Mouse (Mus musculus): ENCODE measurements around the gene Sprr2a1. TPM values are rescaled to one million over a fixed set of nuclear protein-coding genes. Genes with fewer than 3 reads are reported as not detected.
"Not testable (repeated sequence)": the region's sequence is repeated elsewhere in the genome, so short reads cannot be mapped to it uniquely, and the experiment has no call there.

The Sprr2a1 gene
- polyA plus RNA-seq, 1 experiment, result not detected

DNA sequence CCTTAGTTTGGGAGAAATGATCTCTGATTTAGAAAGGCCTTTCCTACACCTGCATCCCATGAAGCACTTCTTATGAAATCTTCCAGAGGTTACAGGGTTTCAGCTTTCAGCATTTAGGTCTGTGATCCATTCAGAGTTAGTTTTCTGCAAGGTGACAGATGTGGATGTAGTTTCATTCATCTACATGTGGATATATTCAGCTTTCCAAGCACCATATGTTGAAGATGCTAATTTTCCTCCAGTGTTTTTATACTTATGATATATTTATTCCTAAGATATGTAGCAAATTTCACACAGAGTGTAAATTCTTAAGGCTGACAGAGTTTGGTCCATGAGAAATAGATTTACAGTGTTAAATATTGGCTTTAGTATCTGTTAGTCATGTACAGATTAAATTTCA lies 23.1 kb downstream of the Sprr2a1 start:
- not testable (repeated sequence) for H3K4me3 ChIP-seq (ENCODE audit: control insufficient read depth, low read depth, low read length); H3K27ac ChIP-seq (ENCODE audit: control insufficient read depth, insufficient read depth, low read depth, low read length); H3K36me3 ChIP-seq (ENCODE audit: control insufficient read depth, insufficient read depth, low read length); H3K4me1 ChIP-seq (ENCODE audit: control insufficient read depth, insufficient read depth, low read length); H3K27me3 ChIP-seq (ENCODE audit: control insufficient read depth, insufficient read depth, low read length)

GRCm38 (mm10) chr3:92239197-92239596 lies 23.6 kb downstream of the Sprr2a1 start:
- H3K4me1 ChIP-seq (ENCODE audit: control insufficient read depth, insufficient read depth, low read length); H3K4me3 ChIP-seq (ENCODE audit: control insufficient read depth, low read depth, low read length); H3K27me3 ChIP-seq (ENCODE audit: control insufficient read depth, insufficient read depth, low read length); H3K27ac ChIP-seq (ENCODE audit: control insufficient read depth, insufficient read depth, low read depth, low read length); H3K36me3 ChIP-seq (ENCODE audit: control insufficient read depth, insufficient read depth, low read length): not testable (repeated sequence)

- not testable (repeated sequence) for H3K27me3 ChIP-seq (ENCODE audit: control insufficient read depth, insufficient read depth, low read length); H3K36me3 ChIP-seq (ENCODE audit: control insufficient read depth, insufficient read depth, low read length); H3K27ac ChIP-seq (ENCODE audit: control insufficient read depth, insufficient read depth, low read depth, low read length); H3K4me1 ChIP-seq (ENCODE audit: control insufficient read depth, insufficient read depth, low read length); H3K4me3 ChIP-seq (ENCODE audit: control insufficient read depth, low read depth, low read length)
These were observed 29.2 kb downstream of the Sprr2a1 start for GRCm38 (mm10) chr3:92244833-92245232.

GRCm38 (mm10) chr3:92246245-92246644 lies 30.6 kb downstream of the Sprr2a1 start:
- not testable (repeated sequence) for H3K27me3 ChIP-seq (ENCODE audit: control insufficient read depth, insufficient read depth, low read length); H3K27ac ChIP-seq (ENCODE audit: control insufficient read depth, insufficient read depth, low read depth, low read length); H3K4me3 ChIP-seq (ENCODE audit: control insufficient read depth, low read depth, low read length); H3K36me3 ChIP-seq (ENCODE audit: control insufficient read depth, insufficient read depth, low read length); H3K4me1 ChIP-seq (ENCODE audit: control insufficient read depth, insufficient read depth, low read length)

DNA sequence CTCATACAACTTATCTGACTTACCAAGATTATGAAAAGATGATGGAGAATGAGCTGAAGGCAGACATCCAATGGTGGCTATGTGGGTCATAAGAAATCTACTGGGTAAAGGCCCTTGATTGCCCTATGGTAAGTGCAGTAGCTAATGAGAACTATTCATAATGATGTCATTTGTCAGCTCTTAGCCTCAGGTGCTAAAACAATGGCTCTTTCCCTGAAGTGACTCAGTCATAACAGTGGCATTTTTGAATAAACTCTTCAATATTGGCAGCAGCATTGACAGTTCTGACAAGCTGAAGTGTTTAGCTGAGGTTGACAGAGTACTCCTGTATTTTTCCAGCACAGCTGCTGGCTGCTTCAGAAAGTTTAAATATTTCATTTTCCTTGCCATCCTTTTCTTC lies 32.9 kb downstream of the Sprr2a1 start:
- not testable (repeated sequence) for H3K27me3 ChIP-seq (ENCODE audit: control insufficient read depth, insufficient read depth, low read length); H3K36me3 ChIP-seq (ENCODE audit: control insufficient read depth, insufficient read depth, low read length); H3K4me1 ChIP-seq (ENCODE audit: control insufficient read depth, insufficient read depth, low read length); H3K27ac ChIP-seq (ENCODE audit: control insufficient read depth, insufficient read depth, low read depth, low read length); H3K4me3 ChIP-seq (ENCODE audit: control insufficient read depth, low read depth, low read length)

DNA sequence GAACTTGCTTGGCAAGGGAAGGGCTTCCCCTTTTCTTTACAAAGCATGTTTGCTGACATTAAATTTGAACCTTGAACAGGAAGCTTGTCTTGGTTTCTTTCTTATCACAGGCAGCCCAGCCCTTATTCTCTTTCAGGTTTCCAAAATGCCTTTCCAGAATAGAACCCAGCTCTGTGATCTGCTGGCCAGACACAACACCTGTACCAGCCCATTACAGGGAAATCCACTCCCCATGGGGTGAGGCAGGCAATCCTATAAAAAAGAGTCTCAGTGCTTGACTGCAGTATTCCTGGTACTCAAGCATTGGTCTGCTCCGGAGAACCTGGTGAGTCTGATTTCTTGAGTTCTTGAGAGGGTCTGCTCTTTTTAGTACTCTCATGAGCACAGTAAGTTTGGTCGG lies 34.9 kb downstream of the Sprr2a1 start:
- not testable (repeated sequence) for H3K27ac ChIP-seq (ENCODE audit: control insufficient read depth, insufficient read depth, low read depth, low read length); H3K4me1 ChIP-seq (ENCODE audit: control insufficient read depth, insufficient read depth, low read length); H3K4me3 ChIP-seq (ENCODE audit: control insufficient read depth, low read depth, low read length)

DNA sequence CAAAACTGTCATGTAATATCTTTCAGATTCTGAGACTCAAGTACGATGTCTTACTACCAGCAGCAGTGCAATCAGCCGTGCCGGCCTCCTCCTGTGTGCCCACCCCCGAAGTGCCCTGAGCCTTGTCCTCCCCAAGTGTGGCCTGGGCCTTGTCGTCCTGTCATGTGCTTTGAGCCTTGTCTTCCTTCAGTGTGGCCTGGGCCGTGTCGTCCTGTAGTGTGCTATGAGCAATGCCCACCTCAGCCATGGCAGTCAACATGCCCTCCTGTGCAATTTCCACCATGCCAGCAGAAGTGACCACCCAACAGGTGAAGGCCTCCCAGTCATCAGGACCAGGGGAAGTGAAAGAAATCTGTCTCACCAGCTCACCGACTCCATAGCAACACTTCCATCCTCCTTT lies 38.3 kb downstream of the Sprr2a1 start:
- not testable (repeated sequence) for H3K27me3 ChIP-seq (ENCODE audit: control insufficient read depth, insufficient read depth, low read length); H3K4me3 ChIP-seq (ENCODE audit: control insufficient read depth, low read depth, low read length); H3K27ac ChIP-seq (ENCODE audit: control insufficient read depth, insufficient read depth, low read depth, low read length); H3K36me3 ChIP-seq (ENCODE audit: control insufficient read depth, insufficient read depth, low read length); H3K4me1 ChIP-seq (ENCODE audit: control insufficient read depth, insufficient read depth, low read length)

More for the DNA sequence above, 34.9 kb downstream of the Sprr2a1 start:
- not testable (repeated sequence) for H3K27me3 ChIP-seq (ENCODE audit: control insufficient read depth, insufficient read depth, low read length); H3K36me3 ChIP-seq (ENCODE audit: control insufficient read depth, insufficient read depth, low read length)

GRCm38 (mm10) chr3:92258526-92258925 lies 42.9 kb downstream of the Sprr2a1 start:
- H3K4me1 ChIP-seq (ENCODE audit: control insufficient read depth, insufficient read depth, low read length); H3K27ac ChIP-seq (ENCODE audit: control insufficient read depth, insufficient read depth, low read depth, low read length); H3K36me3 ChIP-seq (ENCODE audit: control insufficient read depth, insufficient read depth, low read length); H3K4me3 ChIP-seq (ENCODE audit: control insufficient read depth, low read depth, low read length); H3K27me3 ChIP-seq (ENCODE audit: control insufficient read depth, insufficient read depth, low read length): not testable (repeated sequence)

DNA sequence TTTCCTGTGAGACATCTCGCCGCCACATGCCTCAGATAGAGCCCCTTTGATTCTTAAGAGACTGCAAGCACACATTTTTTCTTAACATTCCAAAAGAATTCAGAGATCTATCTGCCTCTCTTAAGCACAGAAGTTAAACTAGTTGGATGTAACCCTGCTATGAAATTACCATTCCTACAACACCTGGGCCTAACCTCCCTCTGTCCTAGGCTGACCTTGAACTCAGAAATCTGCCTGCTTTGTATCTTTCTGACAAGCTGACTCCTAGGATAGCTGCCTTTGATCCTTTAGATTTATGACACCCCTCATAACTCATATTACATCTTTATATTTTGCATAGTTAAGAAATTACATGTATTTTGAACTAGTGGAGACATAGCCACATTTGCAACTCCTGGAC lies 47.9 kb downstream of the Sprr2a1 start:
- H3K27me3 ChIP-seq (ENCODE audit: control insufficient read depth, insufficient read depth, low read length); H3K4me1 ChIP-seq (ENCODE audit: control insufficient read depth, insufficient read depth, low read length); H3K36me3 ChIP-seq (ENCODE audit: control insufficient read depth, insufficient read depth, low read length); H3K4me3 ChIP-seq (ENCODE audit: control insufficient read depth, low read depth, low read length); H3K27ac ChIP-seq (ENCODE audit: control insufficient read depth, insufficient read depth, low read depth, low read length): not testable (repeated sequence)

Other genes starting within 250 kb of the Sprr2a1 start
- gene Pglyrp3, start 201.2 kb upstream of the Sprr2a1 start, polyA plus RNA-seq (2012; rRNA removed), result 0.37 and 0.58 TPM in 2 replicates
- 0.08 TPM in 1 of 2 replicates, not detected in the other for gene Lor, start 132.7 kb upstream of the Sprr2a1 start, polyA plus RNA-seq (2012; rRNA removed)
- 1.5 and 2.0 TPM in 2 replicates for gene Prr9, start 91.9 kb upstream of the Sprr2a1 start, polyA plus RNA-seq (2012; rRNA removed)
- gene Lelp1, start 73.1 kb upstream of the Sprr2a1 start, polyA plus RNA-seq (2012; rRNA removed), result 875 and 1,017 TPM in 2 replicates
- 8.6 and 11.1 TPM in 2 replicates for gene Sprr2a2, start 121 bp downstream of the Sprr2a1 start, polyA plus RNA-seq (2012; rRNA removed)
- gene Sprr2a3, start 69.6 kb downstream of the Sprr2a1 start, polyA plus RNA-seq (2012; rRNA removed), result 0.19 and 0.33 TPM in 2 replicates
- gene Sprr2b, start 100.8 kb downstream of the Sprr2a1 start, polyA plus RNA-seq (2012; rRNA removed), result not detected in 2 replicates
- not detected in 2 replicates for gene Sprr2d, start 123.3 kb downstream of the Sprr2a1 start, polyA plus RNA-seq (2012; rRNA removed)
- gene Sprr2e, start 136.3 kb downstream of the Sprr2a1 start, polyA plus RNA-seq (2012; rRNA removed), result not detected in 2 replicates
- gene Sprr2f, start 149.4 kb downstream of the Sprr2a1 start, polyA plus RNA-seq (2012; rRNA removed), result not detected in 2 replicates
- not detected in 2 replicates for gene Sprr2h, start 169.9 kb downstream of the Sprr2a1 start, polyA plus RNA-seq (2012; rRNA removed)
- not detected in 2 replicates for gene Sprr2i, start 192.2 kb downstream of the Sprr2a1 start, polyA plus RNA-seq (2012; rRNA removed)
- gene Sprr2j-ps, start 202.3 kb downstream of the Sprr2a1 start, polyA plus RNA-seq (2012; rRNA removed), result not detected in 2 replicates
- 5.2 and 7.2 TPM in 2 replicates for gene Gm9774, start 213.6 kb downstream of the Sprr2a1 start, polyA plus RNA-seq (2012; rRNA removed)
- gene Sprr2k, start 216.8 kb downstream of the Sprr2a1 start, polyA plus RNA-seq (2012; rRNA removed), result not detected in 2 replicates
- not detected in 2 replicates for gene Sprr1b, start 223.0 kb downstream of the Sprr2a1 start, polyA plus RNA-seq (2012; rRNA removed)
- not detected in 2 replicates for gene Sprr3, start 242.9 kb downstream of the Sprr2a1 start, polyA plus RNA-seq (2012; rRNA removed)